ENCODE assay signal across 8 mouse cellular contexts in the genomic region with DNA sequence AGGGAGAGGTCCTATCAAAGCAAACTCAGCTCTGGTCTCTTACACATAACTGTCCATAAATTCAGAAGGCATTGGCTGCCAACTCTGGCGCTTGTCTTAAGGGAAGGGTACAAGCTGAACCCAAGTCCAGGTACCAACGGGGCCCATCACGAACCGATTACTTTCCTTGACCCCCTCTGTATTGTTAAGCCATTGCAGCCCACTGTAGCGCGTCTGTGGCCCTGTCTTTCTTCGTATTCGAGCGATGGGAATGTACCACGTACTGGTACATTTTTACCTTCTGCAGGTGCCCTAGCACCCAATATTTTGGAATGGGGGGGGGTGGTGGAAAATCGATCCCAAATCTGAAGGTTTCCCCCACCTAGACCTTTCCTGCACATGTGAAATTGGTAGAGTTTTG. TPM values are rescaled to one million over a fixed set of nuclear protein-coding genes. Genes with fewer than 3 reads are reported as not detected.
DNase-seq lines count a peak whose midpoint lies in the region; ATAC-seq and TF ChIP-seq lines count a peak whose summit lies in the region.

No protein-coding gene starts in this region.

- peaks cover 38% of the 10 kb centered on the region for H3K4me1 ChIP-seq in lung, embryonic 15.5 days
- peaks cover 31% of the 10 kb centered on the region for H3K4me1 ChIP-seq in limb, embryonic 12.5 days (replicated peaks)
- peaks cover 24% of the 10 kb centered on the region for H3K4me1 ChIP-seq in olfactory bulb, adult 2 months (ENCODE audit: control insufficient read depth, insufficient read depth, low read length)

- no peaks in the 10 kb centered on the region for H3K36me3 ChIP-seq in lung, embryonic 15.5 days
- no peaks in the 10 kb centered on the region for H3K36me3 ChIP-seq in limb, embryonic 12.5 days

- no peak for TF ChIP-seq CTCF in olfactory bulb, adult 2 months (IDR thresholded peaks at IDR 0.05; ENCODE audit: insufficient read depth, low read depth, low read length)

- 78% methylated on average over 11 of the region's 11 CpGs for WGBS in lung, embryonic 15.5 days
- WGBS in limb, embryonic 12.5 days: 87% methylated on average over 11 of the region's 11 CpGs
- WGBS in olfactory bulb, adult 2 months: 75% methylated on average over 11 of the region's 11 CpGs

- H3K4me2 ChIP-seq in lung, embryonic 15.5 days: peak overlapping the region; percentile 84
- H3K4me2 ChIP-seq in limb, embryonic 12.5 days: peak overlapping the region; percentile 50

- H3K9ac ChIP-seq in lung, embryonic 15.5 days: peak overlapping the region; percentile 44; the same call in 1 of the 2 replicates
- no peak overlapping the region for H3K9ac ChIP-seq in limb, embryonic 12.5 days (replicated peaks)

- DNase-seq in adrenal gland, postnatal 14 days: peak; percentile 3
- DNase-seq in adrenal gland, postnatal 36 days: no peak
- DNase-seq in lung, adult 18-20 months: no peak
- no peak for DNase-seq in layer of hippocampus, adult 11-12 months (ENCODE audit: low spot score)
- DNase-seq in gastrocnemius, postnatal 14 days: no peak

- intact Hi-C loops in gastrocnemius, postnatal 14 days (cut with DNase I; ENCODE audit: low total_unique reads): no loop called here

- no peak for TF ChIP-seq POLR2A in olfactory bulb, adult 2 months (IDR thresholded peaks at IDR 0.05; ENCODE audit: insufficient read depth, low read depth, low read length)

- H3K4me3 ChIP-seq in lung, embryonic 15.5 days: peak overlapping the region; percentile 32
- H3K4me3 ChIP-seq in limb, embryonic 12.5 days (replicated peaks): peak overlapping the region; percentile 21
- no peak overlapping the region for H3K4me3 ChIP-seq in olfactory bulb, adult 2 months (ENCODE audit: insufficient read depth, low read depth, low read length)

- no peak for ATAC-seq in lung, embryonic 15.5 days (ENCODE audit: borderline replicate concordance, extremely low read depth, low FRiP score, low TSS enrichment)
- no peak for ATAC-seq in limb, embryonic 12.5 days (ENCODE audit: insufficient number of reproducible peaks, insufficient read depth, low FRiP score, low TSS enrichment, low read depth)

- H3K27me3 ChIP-seq in lung, embryonic 15.5 days: no peaks in the 10 kb centered on the region
- H3K27me3 ChIP-seq in limb, embryonic 12.5 days: no peaks in the 10 kb centered on the region

- H3K9me3 ChIP-seq in lung, embryonic 15.5 days: no peaks in the 10 kb centered on the region
- H3K9me3 ChIP-seq in limb, embryonic 12.5 days: no peaks in the 10 kb centered on the region

- H3K27ac ChIP-seq in lung, embryonic 15.5 days: peak overlapping the region; percentile 88
- H3K27ac ChIP-seq in limb, embryonic 12.5 days: no peak overlapping the region
- H3K27ac ChIP-seq in olfactory bulb, adult 2 months (ENCODE audit: insufficient read depth, low read depth, low read length): peak overlapping the region; percentile 7; the same call in 1 of the 2 replicates

RNA-seq across cellular contexts. Expression of a gene that starts 1.6 kb away (rescaled TPM):
- total RNA-seq in adrenal gland, postnatal 14 days (2021): 12.0 and 12.3 TPM in 2 replicates
- total RNA-seq in adrenal gland, postnatal 36 days (2021): 10 to 100 TPM; 13.5 to 17.5 TPM
- 69.3 and 71.1 TPM in 2 replicates for polyA plus RNA-seq in lung, embryonic 15.5 days (2015; fragmentation: Nextera tagmentation; extraction: Ambion mirVana)
- polyA plus RNA-seq in limb, embryonic 12.5 days (2016; fragmentation: Nextera tagmentation; extraction: Ambion mirVana): 39.5 and 41.0 TPM in 2 replicates
- not detected in 2 replicates for polyA plus RNA-seq in olfactory bulb, adult 2 months (2012; ENCODE audit: insufficient read depth, insufficient read length, low replicate concordance, missing spikeins)
- 1 to 10 TPM; 2.9 to 4.7 TPM for total RNA-seq in gastrocnemius, postnatal 14 days (2021)

RNA-seq across cellular contexts. Expression of a gene that starts 12.7 kb away (rescaled TPM):
- total RNA-seq in adrenal gland, postnatal 14 days (2021): 19.2 and 20.6 TPM in 2 replicates
- 10 to 100 TPM; 26.4 to 30.4 TPM for total RNA-seq in adrenal gland, postnatal 36 days (2021)
- 9.1 and 10.3 TPM in 2 replicates for polyA plus RNA-seq in lung, embryonic 15.5 days (2015; fragmentation: Nextera tagmentation; extraction: Ambion mirVana)
- 9.2 and 10.0 TPM in 2 replicates for polyA plus RNA-seq in limb, embryonic 12.5 days (2016; fragmentation: Nextera tagmentation; extraction: Ambion mirVana)
- polyA plus RNA-seq in olfactory bulb, adult 2 months (2012; ENCODE audit: insufficient read depth, insufficient read length, low replicate concordance, missing spikeins): not detected in 2 replicates
- total RNA-seq in gastrocnemius, postnatal 14 days (2021): 10 to 100 TPM; 13.5 to 14.3 TPM

RNA-seq across cellular contexts. Expression of a gene that starts 16.1 kb away (rescaled TPM):
- total RNA-seq in adrenal gland, postnatal 14 days (2021): 111 and 139 TPM in 2 replicates
- 100 to 1,000 TPM; 116 to 130 TPM for total RNA-seq in adrenal gland, postnatal 36 days (2021)
- 61.6 and 66.6 TPM in 2 replicates for polyA plus RNA-seq in lung, embryonic 15.5 days (2015; fragmentation: Nextera tagmentation; extraction: Ambion mirVana)
- polyA plus RNA-seq in limb, embryonic 12.5 days (2016; fragmentation: Nextera tagmentation; extraction: Ambion mirVana): 68.0 and 79.5 TPM in 2 replicates
- 348 and 768 TPM in 2 replicates for polyA plus RNA-seq in olfactory bulb, adult 2 months (2012; ENCODE audit: insufficient read depth, insufficient read length, low replicate concordance, missing spikeins)
- 10 to 100 TPM; 37.9 to 39.7 TPM for total RNA-seq in gastrocnemius, postnatal 14 days (2021)

RNA-seq across cellular contexts. Expression of a gene that starts 22.8 kb away (rescaled TPM):
- 116 and 118 TPM in 2 replicates for total RNA-seq in adrenal gland, postnatal 14 days (2021)
- total RNA-seq in adrenal gland, postnatal 36 days (2021): 100 to 1,000 TPM; 112 to 153 TPM
- 21.7 and 24.0 TPM in 2 replicates for polyA plus RNA-seq in lung, embryonic 15.5 days (2015; fragmentation: Nextera tagmentation; extraction: Ambion mirVana)
- polyA plus RNA-seq in limb, embryonic 12.5 days (2016; fragmentation: Nextera tagmentation; extraction: Ambion mirVana): 7.2 and 10.4 TPM in 2 replicates
- polyA plus RNA-seq in olfactory bulb, adult 2 months (2012; ENCODE audit: insufficient read depth, insufficient read length, low replicate concordance, missing spikeins): not detected in 2 replicates
- total RNA-seq in gastrocnemius, postnatal 14 days (2021): 10 to 100 TPM; 22.1 to 77.5 TPM

RNA-seq across cellular contexts. Expression of a gene that starts 26.8 kb away (rescaled TPM):
- total RNA-seq in adrenal gland, postnatal 14 days (2021): 17.1 and 18.8 TPM in 2 replicates
- 1 to 10 TPM; 5.0 to 6.4 TPM for total RNA-seq in adrenal gland, postnatal 36 days (2021)
- 207 and 211 TPM in 2 replicates for polyA plus RNA-seq in lung, embryonic 15.5 days (2015; fragmentation: Nextera tagmentation; extraction: Ambion mirVana)
- polyA plus RNA-seq in limb, embryonic 12.5 days (2016; fragmentation: Nextera tagmentation; extraction: Ambion mirVana): 169 and 171 TPM in 2 replicates
- polyA plus RNA-seq in olfactory bulb, adult 2 months (2012; ENCODE audit: insufficient read depth, insufficient read length, low replicate concordance, missing spikeins): not detected in 2 replicates
- total RNA-seq in gastrocnemius, postnatal 14 days (2021): 1 to 10 TPM; 4.2 to 4.4 TPM
